In the genomic region with DNA sequence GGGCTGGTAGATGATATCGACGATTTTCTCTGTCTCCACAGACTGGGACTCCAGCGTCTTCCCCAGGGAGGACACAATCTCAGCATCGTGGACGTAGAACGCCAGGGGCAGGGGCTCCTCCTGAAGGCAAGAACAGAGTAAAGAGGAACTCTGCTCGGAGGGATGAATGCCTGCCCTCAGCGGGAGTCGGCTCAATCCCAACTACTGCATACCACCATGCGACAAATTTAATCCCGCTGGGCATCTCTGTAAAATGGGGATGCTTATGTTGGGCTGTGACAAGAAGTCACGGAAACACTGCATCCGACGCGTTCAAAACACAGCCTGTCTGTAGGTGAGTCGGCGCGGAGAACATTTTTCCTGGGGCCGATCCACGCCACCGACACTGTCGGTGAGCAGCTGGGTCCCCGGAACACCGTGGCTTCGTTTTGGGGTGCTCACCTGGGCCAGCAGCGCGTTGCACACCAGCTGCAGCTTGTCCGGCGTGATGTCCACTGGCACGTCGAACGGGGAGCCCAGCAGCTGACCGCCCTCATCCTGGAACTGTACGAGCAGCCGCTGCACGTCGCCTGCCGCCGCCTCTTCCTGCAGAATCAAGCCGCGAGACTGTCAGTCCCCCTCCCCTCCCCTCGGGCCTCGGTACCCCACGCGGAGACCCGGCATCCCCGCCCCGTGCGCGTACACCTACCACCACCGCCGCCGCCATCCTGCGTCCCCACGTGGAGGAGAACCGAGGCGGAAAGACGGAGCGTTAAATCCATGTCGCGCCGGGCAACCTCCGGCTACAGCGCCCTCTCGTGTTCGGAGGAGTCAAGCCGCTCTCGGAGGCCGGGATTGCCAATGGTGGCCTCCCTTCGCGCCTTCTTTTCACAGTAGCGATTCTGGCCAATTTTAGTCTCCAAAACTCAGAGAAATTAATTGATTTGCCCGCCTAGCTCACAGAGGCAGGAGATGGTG, we compare ENCODE assay signal across 8 mouse cellular contexts. TPM values are rescaled to one million over a fixed set of nuclear protein-coding genes. Genes with fewer than 3 reads are reported as not detected.
DNase-seq lines count a peak whose midpoint lies in the region; ATAC-seq lines count a peak whose summit lies in the region.

A gene (minus strand): TSS at position 761 of the 957 bp plus-strand sequence.

- H3K27ac ChIP-seq in brown adipose tissue, adult 24 weeks (replicated peaks; ENCODE audit: low read depth, low read length) = no peak within 1 kb of the TSS
- H3K27ac ChIP-seq in heart, embryonic 14.5 days (replicated peaks in 1 of 2; ENCODE audit: control insufficient read depth in 1 of 2, insufficient read depth in 1 of 2, low read depth in 2 of 2, low read length in 2 of 2) = no peak within 1 kb of the TSS
- no peak within 1 kb of the TSS; the same call in 1 of the 2 replicates for H3K27ac ChIP-seq in liver, embryonic 13.5 days
- no peak within 1 kb of the TSS for H3K27ac ChIP-seq in stomach, embryonic 16.5 days (ENCODE audit: low read length)

- H3K4me2 ChIP-seq in heart, embryonic 14.5 days (ENCODE audit: low read length) = peak within 1 kb of the TSS; percentile 90
- H3K4me2 ChIP-seq in liver, embryonic 13.5 days = peak within 1 kb of the TSS; percentile 90
- peak within 1 kb of the TSS; percentile 89 for H3K4me2 ChIP-seq in stomach, embryonic 16.5 days (ENCODE audit: low read depth, low read length)

- ATAC-seq in heart, embryonic 14.5 days (ENCODE audit: insufficient number of reproducible peaks, insufficient read depth, low FRiP score, low read depth) = no peak
- ATAC-seq in liver, embryonic 13.5 days (ENCODE audit: low read depth) = peak; percentile 72
- peak; percentile 68; the same call in 1 of the 2 replicates for ATAC-seq in stomach, embryonic 16.5 days (ENCODE audit: insufficient read depth, low FRiP score)

- H3K4me1 ChIP-seq in brown adipose tissue, adult 24 weeks (ENCODE audit: control insufficient read depth, insufficient read depth, insufficient read length, low read length) = peaks cover 5% of the 10 kb centered on the region; the same call in 1 of the 2 replicates
- peaks cover 17 to 33% of the 10 kb centered on the region in 2 experiments for H3K4me1 ChIP-seq in heart, embryonic 14.5 days (ENCODE audit: control insufficient read depth in 2 of 2, insufficient read depth in 2 of 2, low read length in 2 of 2)
- peaks cover 38% of the 10 kb centered on the region for H3K4me1 ChIP-seq in liver, embryonic 13.5 days (replicated peaks)
- H3K4me1 ChIP-seq in stomach, embryonic 16.5 days (ENCODE audit: control insufficient read depth, insufficient read depth, low read length) = peaks cover 9% of the 10 kb centered on the region

- no peaks in the 10 kb centered on the region for H3K9me3 ChIP-seq in heart, embryonic 14.5 days (ENCODE audit: control insufficient read depth, low read length)
- H3K9me3 ChIP-seq in liver, embryonic 13.5 days (replicated peaks) = no peaks in the 10 kb centered on the region
- H3K9me3 ChIP-seq in stomach, embryonic 16.5 days (replicated peaks; ENCODE audit: control insufficient read depth, low read length) = no peaks in the 10 kb centered on the region

- H3K4me3 ChIP-seq in brown adipose tissue, adult 24 weeks (ENCODE audit: insufficient read depth, low read depth, low read length) = peak within 1 kb of the TSS; percentile 74
- peak within 1 kb of the TSS; percentile 75 to 79 for H3K4me3 ChIP-seq in heart, embryonic 14.5 days (ENCODE audit: control insufficient read depth in 1 of 2, insufficient read depth in 1 of 2, low read depth in 1 of 2, low read length in 2 of 2)
- H3K4me3 ChIP-seq in liver, embryonic 13.5 days (replicated peaks) = peak within 1 kb of the TSS; percentile 80
- H3K4me3 ChIP-seq in stomach, embryonic 16.5 days (replicated peaks; ENCODE audit: low read length) = peak within 1 kb of the TSS; percentile 86

- WGBS in heart, embryonic 14.5 days = 2% methylated on average over 73 of the region's 73 CpGs
- under 1% methylated on average over 73 of the region's 73 CpGs for WGBS in liver, embryonic 13.5 days (ENCODE audit: insufficient replicate concordance)
- WGBS in stomach, embryonic 16.5 days = 1% methylated on average over 73 of the region's 73 CpGs

- H3K27me3 ChIP-seq in heart, embryonic 14.5 days (ENCODE audit: control insufficient read depth, insufficient read depth, low read length) = no peaks in the 10 kb centered on the region
- H3K27me3 ChIP-seq in liver, embryonic 13.5 days = peaks cover 14% of the 10 kb centered on the region; the same call in 1 of the 2 replicates
- no peaks in the 10 kb centered on the region for H3K27me3 ChIP-seq in stomach, embryonic 16.5 days (ENCODE audit: control insufficient read depth, insufficient read depth, low read length)

- H3K36me3 ChIP-seq in heart, embryonic 14.5 days (ENCODE audit: control insufficient read depth, insufficient read depth, low read length) = peaks cover 39% of the 10 kb centered on the region
- peaks cover 38% of the 10 kb centered on the region for H3K36me3 ChIP-seq in liver, embryonic 13.5 days
- H3K36me3 ChIP-seq in stomach, embryonic 16.5 days (ENCODE audit: control insufficient read depth, insufficient read depth, low read length) = peaks cover 5% of the 10 kb centered on the region; the same call in 1 of the 2 replicates

- peak within 1 kb of the TSS; percentile 84 for H3K9ac ChIP-seq in heart, embryonic 14.5 days (ENCODE audit: low read length)
- H3K9ac ChIP-seq in liver, embryonic 13.5 days = peak within 1 kb of the TSS; percentile 84
- peak within 1 kb of the TSS; percentile 93 for H3K9ac ChIP-seq in stomach, embryonic 16.5 days (ENCODE audit: low read length)

- peak; percentile 96 for DNase-seq in CD4-positive, CD25-positive, alpha-beta regulatory T cell, adult 2 months (ENCODE audit: low read depth, low spot score)
- DNase-seq in fibroblast of lung, adult 2 months (ENCODE audit: low read depth) = peak; percentile 46
- DNase-seq in kidney, postnatal 14 days = peak; percentile 92
- DNase-seq in liver, embryonic 13.5 days = peak; percentile 85
- DNase-seq in neural tube, embryonic 10.5 days (ENCODE audit: extremely low spot score, low spot score) = peak; percentile 96

RNA-seq across cellular contexts. Expression of the gene that starts here (rescaled TPM):
- polyA plus RNA-seq in brown adipose tissue, adult 24 weeks (2012; ENCODE audit: insufficient read depth, insufficient read length, missing spikeins) = 3.8 and 6.7 TPM in 2 replicates
- 18.8 and 19.0 TPM in 2 replicates for polyA plus RNA-seq in heart, embryonic 14.5 days (2014; fragmentation: Nextera tagmentation; extraction: Ambion mirVana)
- 21.3 and 24.3 TPM in 2 replicates for polyA plus RNA-seq in liver, embryonic 13.5 days (2015; fragmentation: Nextera tagmentation; extraction: Ambion mirVana)
- 28.5 and 33.8 TPM in 2 replicates for polyA plus RNA-seq in stomach, embryonic 16.5 days (2015; fragmentation: Nextera tagmentation; extraction: Ambion mirVana)

Comparison
In these comparisons a context has a peak if more than half of its experiments do, and no peak if none do; other contexts are left out.
1. DNase-seq: peak in every context shown above with its lines; median percentile 96 in CD4-positive, CD25-positive, alpha-beta regulatory T cell, adult 2 months; 96 in neural tube, embryonic 10.5 days; 92 in kidney, postnatal 14 days; 85 in liver, embryonic 13.5 days; 46 in fibroblast of lung, adult 2 months.